ENCODE assay signal across 9 mouse cellular contexts in genomic region chr3:60570491-60571022, GRCm38 (mm10).
DNase-seq lines count a peak whose midpoint lies in the region; ATAC-seq and TF ChIP-seq lines count a peak whose summit lies in the region.
"Had no signal": no experiment of that assay in that cellular context is flagged by ENCODE, and none has a peak within 500 bp of the region (broad histone marks: within the 10 kb centered on the region; RNA-seq: fewer than 3 reads in every experiment).

No protein-coding gene starts in this region.

- H3K9me3 ChIP-seq in kidney, embryonic 14.5 days (ENCODE audit: control insufficient read depth, low read length) = no peaks in the 10 kb centered on the region
- H3K9me3 ChIP-seq in MEL (replicated peaks; ENCODE audit: insufficient read depth, low read length) = no peaks in the 10 kb centered on the region
- no peaks in the 10 kb centered on the region for H3K9me3 ChIP-seq in heart, embryonic 15.5 days (replicated peaks)
- no peaks in the 10 kb centered on the region for H3K9me3 ChIP-seq in lung, embryonic 14.5 days (ENCODE audit: low read depth, low read length)
- H3K9me3 ChIP-seq in forebrain, embryonic 11.5 days (ENCODE audit: control insufficient read depth, low read length) = no peaks in the 10 kb centered on the region
- H3K9me3 ChIP-seq: limb, embryonic 15.5 days had no signal

- 57% methylated on average over 5 of the region's 5 CpGs for WGBS in kidney, embryonic 14.5 days
- WGBS in cerebellum, adult 2 months = 19% methylated on average over 5 of the region's 5 CpGs
- 26% methylated on average over 5 of the region's 5 CpGs for WGBS in heart, embryonic 15.5 days
- 29% methylated on average over 5 of the region's 5 CpGs for WGBS in lung, embryonic 14.5 days
- WGBS in forebrain, embryonic 11.5 days = 67% methylated on average over 5 of the region's 5 CpGs

- no peaks in the 10 kb centered on the region for H3K36me3 ChIP-seq in kidney, embryonic 14.5 days (ENCODE audit: control insufficient read depth, insufficient read depth, low read length)
- H3K36me3 ChIP-seq in MEL (ENCODE audit: control insufficient read depth in 1 of 2, insufficient read depth in 2 of 2, low read length in 2 of 2) = peaks cover 0 to 67% of the 10 kb centered on the region in 2 experiments; a peak in 3 of 4 replicates
- H3K36me3 ChIP-seq in heart, embryonic 15.5 days = no peaks in the 10 kb centered on the region
- H3K36me3 ChIP-seq in lung, embryonic 14.5 days (ENCODE audit: insufficient read depth) = no peaks in the 10 kb centered on the region
- no peaks in the 10 kb centered on the region for H3K36me3 ChIP-seq in forebrain, embryonic 11.5 days (ENCODE audit: control insufficient read depth, insufficient read depth, low read length)
- H3K36me3 ChIP-seq: limb, embryonic 15.5 days had no signal

- H3K4me2 ChIP-seq in kidney, embryonic 14.5 days (replicated peaks; ENCODE audit: low read depth, low read length) = no peak overlapping the region
- H3K4me2 ChIP-seq in heart, embryonic 15.5 days = peak overlapping the region; percentile 14; the same call in 1 of the 2 replicates
- no peak overlapping the region for H3K4me2 ChIP-seq in lung, embryonic 14.5 days
- H3K4me2 ChIP-seq in forebrain, embryonic 11.5 days (ENCODE audit: low read depth, low read length, severe bottlenecking) = no peak overlapping the region
- H3K4me2 ChIP-seq: limb, embryonic 15.5 days had no signal

- no peak for TF ChIP-seq RAD21 in MEL (IDR thresholded peaks at IDR 0.05; ENCODE audit: low read depth, low read length)

- TF ChIP-seq EP300 in MEL (IDR thresholded peaks at IDR 0.05; ENCODE audit: low read depth in 1 of 2, low read length in 2 of 2) = no peak; a peak in 2 of 4 replicates

- ATAC-seq in kidney, embryonic 14.5 days (ENCODE audit: low FRiP score, low TSS enrichment) = no peak
- no peak for ATAC-seq in heart, embryonic 15.5 days (replicated peaks; ENCODE audit: insufficient number of reproducible peaks, insufficient read depth, low FRiP score, low read depth)
- ATAC-seq in lung, embryonic 14.5 days (ENCODE audit: insufficient read depth) = peak; percentile 63; the same call in 1 of the 2 replicates
- no peak for ATAC-seq in forebrain, embryonic 11.5 days (replicated peaks; ENCODE audit: low FRiP score)

- H3K27ac ChIP-seq in kidney, embryonic 14.5 days (ENCODE audit: low read depth, low read length) = no peak overlapping the region
- H3K27ac ChIP-seq in MEL (ENCODE audit: control insufficient read depth, low read depth, low read length) = 0 out of 2 replicates have a peak overlapping the region, but pooled peaks have one; percentile 7
- peak overlapping the region; percentile 45; the same call in 1 of the 2 replicates for H3K27ac ChIP-seq in cerebellum, adult 2 months (ENCODE audit: insufficient read depth, low read length)
- H3K27ac ChIP-seq in heart, embryonic 15.5 days = 0 out of 2 replicates have a peak overlapping the region, but pooled peaks have one; percentile 46
- no peak overlapping the region for H3K27ac ChIP-seq in lung, embryonic 14.5 days (ENCODE audit: low read depth)
- no peak overlapping the region for H3K27ac ChIP-seq in forebrain, embryonic 11.5 days (ENCODE audit: low read depth, low read length)
- H3K27ac ChIP-seq: limb, embryonic 15.5 days had no signal

- no peaks in the 10 kb centered on the region for H3K27me3 ChIP-seq in kidney, embryonic 14.5 days (ENCODE audit: control insufficient read depth, insufficient read depth, low read length)
- no peaks in the 10 kb centered on the region for H3K27me3 ChIP-seq in MEL (ENCODE audit: control insufficient read depth in 1 of 2, insufficient read depth in 2 of 2, low read length in 2 of 2)
- no peaks in the 10 kb centered on the region for H3K27me3 ChIP-seq in cerebellum, adult 2 months (ENCODE audit: control insufficient read depth, insufficient read depth, low read length)
- H3K27me3 ChIP-seq in heart, embryonic 15.5 days = no peaks in the 10 kb centered on the region
- no peaks in the 10 kb centered on the region for H3K27me3 ChIP-seq in lung, embryonic 14.5 days (ENCODE audit: insufficient read depth, low read length)
- peaks cover 3% of the 10 kb centered on the region for H3K27me3 ChIP-seq in forebrain, embryonic 11.5 days (ENCODE audit: control insufficient read depth, insufficient read depth, low read length)
- H3K27me3 ChIP-seq: limb, embryonic 15.5 days had no signal

- no peak overlapping the region for H3K4me3 ChIP-seq in kidney, embryonic 14.5 days (ENCODE audit: low read length)
- no peak overlapping the region for H3K4me3 ChIP-seq in MEL (ENCODE audit: control insufficient read depth in 1 of 2, insufficient read depth in 1 of 2, low read depth in 2 of 2, low read length in 2 of 2)
- H3K4me3 ChIP-seq in cerebellum, adult 2 months (replicated peaks; ENCODE audit: insufficient read depth, low read depth, low read length) = no peak overlapping the region
- H3K4me3 ChIP-seq in heart, embryonic 15.5 days = no peak overlapping the region
- no peak overlapping the region for H3K4me3 ChIP-seq in lung, embryonic 14.5 days (ENCODE audit: low read depth, low read length)
- no peak overlapping the region for H3K4me3 ChIP-seq in forebrain, embryonic 11.5 days (ENCODE audit: low read depth, low read length)
- H3K4me3 ChIP-seq: limb, embryonic 15.5 days had no signal

- peaks cover 39% of the 10 kb centered on the region for H3K79me2 ChIP-seq in MEL (ENCODE audit: control insufficient read depth, insufficient read depth, low read length, poor library complexity)

- no peak overlapping the region for H3K9ac ChIP-seq in kidney, embryonic 14.5 days (ENCODE audit: low read depth, low read length)
- no peak overlapping the region for H3K9ac ChIP-seq in MEL (ENCODE audit: control insufficient read depth, low read depth, low read length, poor library complexity, severe bottlenecking)
- H3K9ac ChIP-seq in heart, embryonic 15.5 days = no peak overlapping the region
- no peak overlapping the region for H3K9ac ChIP-seq in lung, embryonic 14.5 days
- no peak overlapping the region for H3K9ac ChIP-seq in forebrain, embryonic 11.5 days (ENCODE audit: low read length)
- H3K9ac ChIP-seq: limb, embryonic 15.5 days had no signal

- DNase-seq in kidney, adult 11 months = peak; percentile 40
- peak; percentile 79 for DNase-seq in MEL (ENCODE audit: low read depth, low spot score)
- DNase-seq in cerebellum, adult 2 months = peak; percentile 66 to 88
- peak; percentile 80 for DNase-seq in lung, embryonic 14.5 days
- no peak for DNase-seq in thymus, postnatal 25 days
- no peak for DNase-seq in forebrain, embryonic 11.5 days (ENCODE audit: low spot score)

- H3K4me1 ChIP-seq in kidney, embryonic 14.5 days (ENCODE audit: control insufficient read depth, insufficient read depth, low read length) = 0 out of 2 replicates have a peak, but pooled peaks cover 6% of the 10 kb centered on the region
- H3K4me1 ChIP-seq in MEL (ENCODE audit: control insufficient read depth in 1 of 2, insufficient read depth in 2 of 2, low read length in 2 of 2) = peaks cover 27 to 30% of the 10 kb centered on the region in 2 experiments
- H3K4me1 ChIP-seq in cerebellum, adult 2 months (ENCODE audit: control insufficient read depth, insufficient read depth, low read length) = peaks cover 17% of the 10 kb centered on the region
- H3K4me1 ChIP-seq in heart, embryonic 15.5 days (replicated peaks) = peaks cover 51% of the 10 kb centered on the region
- peaks cover 19% of the 10 kb centered on the region for H3K4me1 ChIP-seq in lung, embryonic 14.5 days (ENCODE audit: insufficient read depth)
- peaks cover 7% of the 10 kb centered on the region; the same call in 1 of the 2 replicates for H3K4me1 ChIP-seq in forebrain, embryonic 11.5 days (replicated peaks; ENCODE audit: control insufficient read depth, insufficient read depth, low read length)

- TF ChIP-seq CTCF in MEL (IDR thresholded peaks at IDR 0.05 in 2 of 3, conservative IDR thresholded peaks at IDR 0.05 in 1 of 3; ENCODE audit: control insufficient read depth in 1 of 3, insufficient read depth in 1 of 3, low read depth in 2 of 3, low read length in 3 of 3, poor library complexity in 1 of 3, severe bottlenecking in 1 of 3) = no peak
- no peak for TF ChIP-seq CTCF in cerebellum, adult 2 months (IDR thresholded peaks at IDR 0.05; ENCODE audit: borderline replicate concordance, insufficient read depth, low read depth, low read length)
- TF ChIP-seq CTCF in lung, embryonic 14.5 days (IDR thresholded peaks at IDR 0.05; ENCODE audit: low read depth) = no peak

- no peak for TF ChIP-seq POLR2A in MEL (IDR thresholded peaks at IDR 0.05; ENCODE audit: control insufficient read depth in 1 of 2, insufficient read depth in 1 of 2, low read depth in 1 of 2, low read length in 2 of 2, poor library complexity in 1 of 2)
- no peak for TF ChIP-seq POLR2A in cerebellum, adult 2 months (IDR thresholded peaks at IDR 0.05; ENCODE audit: borderline replicate concordance, insufficient read depth, low read length)

TF ChIP-seq in MEL, 35 proteins besides CTCF, POLR2A, EP300 and RAD21:
- peak; percentile 72 for TF ChIP-seq ETS1 (IDR thresholded peaks at IDR 0.05; ENCODE audit: low read depth, low read length)
- peak; percentile 85; the same call in 1 of the 2 replicates for TF ChIP-seq GABPA (IDR thresholded peaks at IDR 0.05; ENCODE audit: low read depth, low read length)
- TF ChIP-seq ELF1 (IDR thresholded peaks at IDR 0.05; ENCODE audit: low read depth, low read length) = no peak
- 0 out of 2 replicates have a peak, but pooled peaks have one; percentile 22 for TF ChIP-seq SIN3A (IDR thresholded peaks at IDR 0.05; ENCODE audit: low read length)

Comparison
In these comparisons a context has a peak if more than half of its experiments do, and no peak if none do; other contexts are left out.
1. DNase-seq: peak in kidney, adult 11 months (single experiment), MEL (single experiment), cerebellum, adult 2 months (2 of 2) and lung, embryonic 14.5 days (single experiment); none in thymus, postnatal 25 days (single experiment) and forebrain, embryonic 11.5 days (single experiment).
2. H3K27ac ChIP-seq: peak in MEL (single experiment), cerebellum, adult 2 months (single experiment) and heart, embryonic 15.5 days (single experiment); none in kidney, embryonic 14.5 days (single experiment), lung, embryonic 14.5 days (single experiment) and forebrain, embryonic 11.5 days (single experiment).